Mouse (Mus musculus): Measurements from ENCODE around the gene Atpif1. TPM values are rescaled to one million over a fixed set of nuclear protein-coding genes. Genes with fewer than 3 reads are reported as not detected.
A peak's percentile ranks its signal among the peaks of the same experiment; 100 is the strongest.

Gene Atpif1
- polyA plus RNA-seq, 1 experiment: 477 TPM

- Histone ChIP-seq H3ac (ENCODE audit: control insufficient read depth, insufficient read length) (no peak overlapping the region), H3K4me2 (ENCODE audit: low read depth) (no peak overlapping the region), H3K4me3 (no peak overlapping the region), H3K79me2 (ENCODE audit: control insufficient read depth, insufficient read depth) (peaks cover 59% of the 10 kb centered on the region), H3K36me3 (ENCODE audit: control insufficient read depth, insufficient read depth) (peaks cover 39% of the 10 kb centered on the region), H3K27me3 (ENCODE audit: control insufficient read depth, insufficient read depth, insufficient read length) (no peaks in the 10 kb centered on the region)
- no peak for TF ChIP-seq MYOD1 (IDR thresholded peaks at IDR 0.05; ENCODE audit: control insufficient read depth in 1 of 3, insufficient read length in 2 of 3, low read depth in 2 of 3)
- TF ChIP-seq TCF3 (IDR thresholded peaks at IDR 0.05; ENCODE audit: insufficient read length, low read depth): no peak
- TF ChIP-seq POLR2AphosphoS2 (IDR thresholded peaks at IDR 0.05; ENCODE audit: insufficient read length, low read depth): no peak
These were observed 6.0 kb upstream of the Atpif1 start for GRCm38 (mm10) chr4:132539481-132539880.

- peaks cover 70% of the 10 kb centered on the region for H3K79me2 ChIP-seq (ENCODE audit: control insufficient read depth, insufficient read depth)
- peak within 1 kb of the TSS; percentile 83 for H3K4me3 ChIP-seq
- peaks cover 9% of the 10 kb centered on the region for H3K36me3 ChIP-seq (ENCODE audit: control insufficient read depth, insufficient read depth)
- H3ac ChIP-seq (ENCODE audit: control insufficient read depth, insufficient read length): peak within 1 kb of the TSS; percentile 83
- TF ChIP-seq POLR2A (IDR thresholded peaks at IDR 0.05; ENCODE audit: insufficient read length, low read depth) (peak; percentile 79), MAX (IDR thresholded peaks at IDR 0.05; ENCODE audit: low read depth) (no peak), E2F4 (IDR thresholded peaks at IDR 0.05; ENCODE audit: insufficient read depth) (peak; percentile 28), USF1 (IDR thresholded peaks at IDR 0.05; ENCODE audit: low read depth) (peak; percentile 99), POLR2AphosphoS2 (IDR thresholded peaks at IDR 0.05; ENCODE audit: insufficient read length, low read depth) (peak; percentile 77)
- peak within 1 kb of the TSS; percentile 87 for H3K4me2 ChIP-seq (ENCODE audit: low read depth)
- no peaks in the 10 kb centered on the region for H3K27me3 ChIP-seq (ENCODE audit: control insufficient read depth, insufficient read depth, insufficient read length)
These were observed 2.1 kb upstream of the Atpif1 start, which contains the start of gene Dnajc8 for GRCm38 (mm10) chr4:132535406-132536121. Gene Dnajc8 (plus strand): TSS chr4:132535550.

- Histone ChIP-seq H3K27me3 (ENCODE audit: control insufficient read depth, insufficient read depth, insufficient read length) (no peaks in the 10 kb centered on the region), H3ac (ENCODE audit: control insufficient read depth, insufficient read length) (peak overlapping the region; percentile 40)
- TF ChIP-seq TCF3 (IDR thresholded peaks at IDR 0.05; ENCODE audit: insufficient read length, low read depth) (no peak), SRF (IDR thresholded peaks at IDR 0.05; ENCODE audit: control insufficient read depth, insufficient read length, low read depth) (no peak), MYOG (IDR thresholded peaks at IDR 0.05; ENCODE audit: control insufficient read depth in 1 of 3, insufficient read depth in 1 of 3, insufficient read length in 2 of 3, low read depth in 2 of 3) (no peak), TCF12 (IDR thresholded peaks at IDR 0.05; ENCODE audit: insufficient read depth, poor library complexity, severe bottlenecking) (no peak), E2F4 (IDR thresholded peaks at IDR 0.05; ENCODE audit: insufficient read depth) (no peak), USF1 (IDR thresholded peaks at IDR 0.05; ENCODE audit: low read depth) (peak; percentile 26), MAX (IDR thresholded peaks at IDR 0.05; ENCODE audit: low read depth) (no peak)
These were observed 963 bp downstream of the Atpif1 start for GRCm38 (mm10) chr4:132532496-132532895.

GRCm38 (mm10) chr4:132530033-132530804 is 3.2 kb downstream of the Atpif1 start:
- no peak overlapping the region for H3ac ChIP-seq (ENCODE audit: control insufficient read depth, insufficient read length)
- peaks cover 23% of the 10 kb centered on the region for H3K79me2 ChIP-seq (ENCODE audit: control insufficient read depth, insufficient read depth)
- TF ChIP-seq E2F4 (IDR thresholded peaks at IDR 0.05; ENCODE audit: insufficient read depth) (no peak), TCF3 (IDR thresholded peaks at IDR 0.05; ENCODE audit: insufficient read length, low read depth) (no peak), MAX (IDR thresholded peaks at IDR 0.05; ENCODE audit: low read depth) (no peak), TCF12 (IDR thresholded peaks at IDR 0.05; ENCODE audit: insufficient read depth, poor library complexity, severe bottlenecking) (no peak), POLR2A (IDR thresholded peaks at IDR 0.05; ENCODE audit: insufficient read length, low read depth) (no peak), USF1 (IDR thresholded peaks at IDR 0.05; ENCODE audit: low read depth) (no peak)
- no peaks in the 10 kb centered on the region for H3K36me3 ChIP-seq (ENCODE audit: control insufficient read depth, insufficient read depth)
- H3K27me3 ChIP-seq (ENCODE audit: control insufficient read depth, insufficient read depth, insufficient read length): no peaks in the 10 kb centered on the region
- H3K4me3 ChIP-seq: no peak overlapping the region
- H3K4me2 ChIP-seq (ENCODE audit: low read depth): no peak overlapping the region

More at GRCm38 (mm10) chr4:132532496-132532895, 963 bp downstream of the Atpif1 start:
- Histone ChIP-seq H3K4me3 (peak overlapping the region; percentile 83), H3K4me2 (ENCODE audit: low read depth) (peak overlapping the region; percentile 93), H3K36me3 (ENCODE audit: control insufficient read depth, insufficient read depth) (peaks cover 3% of the 10 kb centered on the region), H3K79me2 (ENCODE audit: control insufficient read depth, insufficient read depth) (peaks cover 43% of the 10 kb centered on the region)

GRCm38 (mm10) chr4:132529344-132529743 is 4.1 kb downstream of the Atpif1 start:
- H3ac ChIP-seq (ENCODE audit: control insufficient read depth, insufficient read length): no peak overlapping the region

More at GRCm38 (mm10) chr4:132529344-132529743, 4.1 kb downstream of the Atpif1 start:
- Histone ChIP-seq H3K27me3 (ENCODE audit: control insufficient read depth, insufficient read depth, insufficient read length) (no peaks in the 10 kb centered on the region), H3K36me3 (ENCODE audit: control insufficient read depth, insufficient read depth) (no peaks in the 10 kb centered on the region), H3K79me2 (ENCODE audit: control insufficient read depth, insufficient read depth) (peaks cover 16% of the 10 kb centered on the region), H3K4me2 (ENCODE audit: low read depth) (no peak overlapping the region), H3K4me3 (no peak overlapping the region)
- no peak for TF ChIP-seq POLR2A (IDR thresholded peaks at IDR 0.05; ENCODE audit: insufficient read length, low read depth)
- TF ChIP-seq MAX (IDR thresholded peaks at IDR 0.05; ENCODE audit: low read depth): no peak
- no peak for TF ChIP-seq E2F4 (IDR thresholded peaks at IDR 0.05; ENCODE audit: insufficient read depth)
- TF ChIP-seq REST (IDR thresholded peaks at IDR 0.05; ENCODE audit: insufficient read depth, insufficient read length): no peak
- TF ChIP-seq TCF3 (IDR thresholded peaks at IDR 0.05; ENCODE audit: insufficient read length, low read depth): no peak
- no peak for TF ChIP-seq POLR2AphosphoS2 (IDR thresholded peaks at IDR 0.05; ENCODE audit: insufficient read length, low read depth)
- TF ChIP-seq SRF (IDR thresholded peaks at IDR 0.05; ENCODE audit: control insufficient read depth, insufficient read length, low read depth): no peak
- TF ChIP-seq TCF12 (IDR thresholded peaks at IDR 0.05; ENCODE audit: insufficient read depth, poor library complexity, severe bottlenecking): no peak
- no peak for TF ChIP-seq MYOD1 (IDR thresholded peaks at IDR 0.05; ENCODE audit: control insufficient read depth in 1 of 3, insufficient read length in 2 of 3, low read depth in 2 of 3)
- TF ChIP-seq USF1 (IDR thresholded peaks at IDR 0.05; ENCODE audit: low read depth): no peak
- no peak for TF ChIP-seq MYOG (IDR thresholded peaks at IDR 0.05; ENCODE audit: control insufficient read depth in 1 of 3, insufficient read depth in 1 of 3, insufficient read length in 2 of 3, low read depth in 2 of 3)
- TF ChIP-seq CEBPB (IDR thresholded peaks at IDR 0.05; ENCODE audit: insufficient read depth, poor library complexity, severe bottlenecking): no peak

Measured in myocyte (in vitro differentiated cells).